Mouse (Mus musculus): ENCODE measurements at regions not wholly inside any gene's neighbourhood (a gene's known extent, or its start where the extent isn't known, plus 50 kb on each side); places are given as distances from the start of the nearest gene placed in this dataset.

GRCm38 (mm10) chr9:79201755-79202154, 516.9 kb downstream of the Col12a1 start:
- TF ChIP-seq POLR2A (IDR thresholded peaks at IDR 0.05; ENCODE audit: borderline replicate concordance, extremely low read depth, low read depth, low read length) (no peak), CTCF (IDR thresholded peaks at IDR 0.05; ENCODE audit: insufficient read depth, low read length) (no peak)

All from lung, adult 2 months (tissue).